Mouse (Mus musculus): ENCODE measurements around the gene Xlr5c. TPM values are rescaled to one million over a fixed set of nuclear protein-coding genes. Genes with fewer than 3 reads are reported as not detected.
"Not testable (repeated sequence)": the region's sequence is repeated elsewhere in the genome, so short reads cannot be mapped to it uniquely, and the experiment has no call there.

Gene Xlr5c
- polyA plus RNA-seq (2016; fragmentation: Nextera tagmentation; extraction: Ambion mirVana): not detected in 2 replicates

DNA sequence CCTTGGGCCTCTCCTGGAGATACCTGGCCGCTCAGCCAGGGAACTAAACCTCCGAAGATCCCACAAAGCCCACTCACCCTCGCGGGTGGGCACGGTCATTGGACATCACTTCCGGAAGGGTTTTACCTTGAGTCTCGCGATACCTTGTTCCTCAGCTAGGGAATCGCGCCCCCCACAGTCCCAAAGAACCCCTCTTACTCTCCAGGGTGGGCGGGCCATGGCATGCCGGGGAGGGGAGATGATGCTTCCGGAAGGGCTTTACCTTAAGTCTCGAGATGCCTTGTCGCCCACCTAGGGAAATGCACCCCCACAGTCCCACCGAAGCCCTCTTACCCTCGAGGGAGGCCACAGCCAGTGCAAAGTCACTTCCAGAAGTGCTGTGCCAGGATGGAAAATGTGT is at the start of gene Xlr5c, which contains the start of gene Xlr5a:
Gene Xlr5c (minus strand): TSS at position 101 of the 400 bp plus-strand sequence.
Gene Xlr5a (minus strand): TSS at position 101 of the 400 bp plus-strand sequence.
- H3K9me3 ChIP-seq (replicated peaks); H3K4me1 ChIP-seq; H3K4me3 ChIP-seq; H3K27me3 ChIP-seq (replicated peaks); H3K36me3 ChIP-seq; H3K27ac ChIP-seq; H3K9ac ChIP-seq; H3K4me2 ChIP-seq; ATAC-seq: not testable (repeated sequence)
- WGBS (ENCODE audit: insufficient replicate concordance): 75% methylated on average over 15 of the region's 17 CpGs

- peaks cover 9% of the 10 kb centered on the region for H3K27me3 ChIP-seq (replicated peaks)
- peak; percentile 89 for ATAC-seq
- no peak within 1 kb of the TSS for H3K27ac ChIP-seq
- H3K9me3 ChIP-seq (replicated peaks): no peaks in the 10 kb centered on the region
- peak within 1 kb of the TSS; percentile 64 for H3K4me3 ChIP-seq
- 12% methylated on average over 37 of the region's 37 CpGs for WGBS (ENCODE audit: insufficient replicate concordance)
- H3K4me1 ChIP-seq: peaks cover 25% of the 10 kb centered on the region; the same call in 1 of the 2 replicates
- peak within 1 kb of the TSS; percentile 73 for H3K9ac ChIP-seq
- H3K4me2 ChIP-seq: peak within 1 kb of the TSS; percentile 74
- peaks cover 4% of the 10 kb centered on the region; the same call in 1 of the 2 replicates for H3K36me3 ChIP-seq
Measured at GRCm38 (mm10) chrX:73342483-73342895, 49.7 kb upstream of the Xlr5c start, which contains the start of gene Zfp275. Zfp275 (plus strand) TSS chrX:73342621.

DNA sequence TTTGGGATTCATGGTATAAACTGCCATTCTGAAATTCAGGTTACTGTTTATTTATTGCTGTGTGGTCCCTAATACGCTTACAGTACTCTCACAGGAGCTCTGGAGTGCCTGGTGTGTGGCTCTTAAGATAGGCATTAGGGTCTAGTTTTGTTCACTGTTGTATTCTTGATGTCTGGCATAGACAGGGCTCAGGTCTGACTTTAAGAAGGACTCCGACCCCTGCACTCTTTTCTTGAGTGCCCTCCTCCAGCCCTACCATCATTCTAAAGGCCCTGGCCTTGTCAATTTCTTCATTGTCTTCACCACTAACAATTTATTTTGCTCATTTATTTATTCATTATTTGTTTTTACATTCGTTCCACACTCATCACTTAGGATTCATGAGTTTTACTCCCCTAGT is 49.3 kb upstream of the Xlr5c start:
- Histone ChIP-seq H3K9me3 (replicated peaks) (no peaks in the 10 kb centered on the region), H3K36me3 (peaks cover 4% of the 10 kb centered on the region; the same call in 1 of the 2 replicates), H3K4me1 (peaks cover 25% of the 10 kb centered on the region; the same call in 1 of the 2 replicates), H3K4me2 (peak overlapping the region; percentile 74), H3K27me3 (replicated peaks) (peaks cover 9% of the 10 kb centered on the region), H3K27ac (no peak overlapping the region), H3K9ac (no peak overlapping the region), H3K4me3 (peak overlapping the region; percentile 64; the same call in 1 of the 2 replicates)
- ATAC-seq: peak; percentile 13; the same call in 1 of the 2 replicates
- WGBS (ENCODE audit: insufficient replicate concordance): 35% methylated on average over 3 of the region's 3 CpGs

DNA sequence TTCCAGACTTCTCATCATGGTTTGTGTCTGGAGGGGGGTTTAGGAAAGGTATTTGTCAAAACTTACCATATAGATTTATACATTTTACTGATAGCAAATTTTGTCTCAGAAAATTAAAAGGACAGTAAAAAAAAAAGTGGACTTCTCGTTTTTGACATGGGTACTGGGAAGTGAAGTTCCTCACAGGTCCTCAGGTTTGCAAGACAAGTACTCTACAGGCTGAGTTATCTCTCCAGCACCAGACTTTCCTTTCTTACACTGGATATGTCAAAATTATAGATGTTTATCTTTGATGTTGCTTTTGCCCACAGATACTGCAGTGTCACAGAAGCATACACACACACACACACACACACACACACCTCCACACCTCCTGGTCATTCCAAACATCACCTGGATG is 48.7 kb upstream of the Xlr5c start:
- Histone ChIP-seq H3K9ac (no peak overlapping the region), H3K27ac (no peak overlapping the region), H3K4me2 (0 out of 2 replicates have a peak overlapping the region, but pooled peaks have one; percentile 74), H3K4me3 (no peak overlapping the region), H3K9me3 (replicated peaks) (no peaks in the 10 kb centered on the region), H3K27me3 (replicated peaks) (peaks cover 14% of the 10 kb centered on the region), H3K36me3 (peaks cover 4% of the 10 kb centered on the region; the same call in 1 of the 2 replicates), H3K4me1 (peaks cover 25% of the 10 kb centered on the region; the same call in 1 of the 2 replicates)
- WGBS (ENCODE audit: insufficient replicate concordance): 27% methylated on average over 1 of the region's 1 CpGs
- ATAC-seq: no peak

GRCm38 (mm10) chrX:73336740-73337139 is 44.0 kb upstream of the Xlr5c start, which contains the start of gene Gm45015:
Gm45015 (minus strand) TSS chrX:73336840.
- H3K4me2 ChIP-seq: no peak within 1 kb of the TSS
- peaks cover 28% of the 10 kb centered on the region for H3K27me3 ChIP-seq (replicated peaks)
- H3K36me3 ChIP-seq: no peaks in the 10 kb centered on the region
- H3K4me3 ChIP-seq: no peak within 1 kb of the TSS
- H3K27ac ChIP-seq: no peak within 1 kb of the TSS
- H3K9ac ChIP-seq: no peak within 1 kb of the TSS
- no peak for ATAC-seq
- peaks cover 2% of the 10 kb centered on the region; the same call in 1 of the 2 replicates for H3K4me1 ChIP-seq
- WGBS (ENCODE audit: insufficient replicate concordance): 68% methylated on average over 4 of the region's 4 CpGs
- no peaks in the 10 kb centered on the region for H3K9me3 ChIP-seq (replicated peaks)

DNA sequence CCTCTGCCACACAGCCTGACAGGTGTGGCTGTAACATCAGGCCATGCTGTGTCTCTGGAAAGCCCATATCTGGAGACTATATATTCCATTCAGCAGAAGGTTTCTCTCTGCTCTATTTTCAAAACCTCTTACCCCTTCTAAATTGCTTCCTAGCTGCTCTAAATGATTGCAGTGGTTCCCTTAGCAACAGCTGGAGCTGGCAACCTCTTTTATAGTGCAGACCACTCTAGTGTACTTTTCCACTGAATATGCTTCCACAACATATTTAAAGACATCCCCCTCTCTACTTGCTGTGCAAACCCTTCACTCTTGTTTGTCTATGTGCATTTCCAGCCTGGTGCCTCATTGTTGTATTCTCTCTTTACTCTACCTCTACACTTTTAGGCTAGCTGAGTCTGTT is 40.8 kb upstream of the Xlr5c start:
- Histone ChIP-seq H3K4me1 (no peaks in the 10 kb centered on the region), H3K4me3 (no peak overlapping the region)

DNA sequence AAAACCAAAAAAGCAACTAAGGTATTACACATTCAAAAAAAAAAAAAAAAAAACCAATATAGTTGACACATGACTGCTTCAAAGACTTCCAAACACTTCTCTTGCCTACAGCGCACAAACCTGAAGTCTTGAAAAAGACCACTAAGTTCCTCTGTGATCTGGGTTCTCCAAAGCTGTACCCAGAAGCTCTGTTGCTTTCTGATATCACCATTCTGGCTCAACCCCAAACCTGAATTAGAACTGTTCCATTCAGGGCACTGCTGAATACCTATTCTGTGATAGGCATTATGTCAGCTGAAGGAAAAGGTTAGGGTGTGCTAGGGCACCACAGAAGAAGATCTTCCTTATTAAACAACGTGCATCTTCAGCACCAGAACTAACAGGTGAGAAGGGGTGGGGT is 34.4 kb upstream of the Xlr5c start:
- Histone ChIP-seq H3K27ac (no peak overlapping the region), H3K9ac (no peak overlapping the region), H3K27me3 (replicated peaks) (peaks cover 10% of the 10 kb centered on the region; the same call in 1 of the 2 replicates), H3K4me1 (no peaks in the 10 kb centered on the region), H3K36me3 (no peaks in the 10 kb centered on the region), H3K4me3 (no peak overlapping the region), H3K9me3 (replicated peaks) (no peaks in the 10 kb centered on the region), H3K4me2 (no peak overlapping the region)
- 56% methylated on average over 2 of the region's 2 CpGs for WGBS (ENCODE audit: insufficient replicate concordance)
- ATAC-seq: no peak

More for the DNA sequence above, 40.8 kb upstream of the Xlr5c start:
- Histone ChIP-seq H3K9ac (no peak overlapping the region), H3K4me2 (no peak overlapping the region), H3K27me3 (replicated peaks) (peaks cover 28% of the 10 kb centered on the region), H3K9me3 (replicated peaks) (no peaks in the 10 kb centered on the region), H3K27ac (no peak overlapping the region), H3K36me3 (no peaks in the 10 kb centered on the region)
- no peak for ATAC-seq

DNA sequence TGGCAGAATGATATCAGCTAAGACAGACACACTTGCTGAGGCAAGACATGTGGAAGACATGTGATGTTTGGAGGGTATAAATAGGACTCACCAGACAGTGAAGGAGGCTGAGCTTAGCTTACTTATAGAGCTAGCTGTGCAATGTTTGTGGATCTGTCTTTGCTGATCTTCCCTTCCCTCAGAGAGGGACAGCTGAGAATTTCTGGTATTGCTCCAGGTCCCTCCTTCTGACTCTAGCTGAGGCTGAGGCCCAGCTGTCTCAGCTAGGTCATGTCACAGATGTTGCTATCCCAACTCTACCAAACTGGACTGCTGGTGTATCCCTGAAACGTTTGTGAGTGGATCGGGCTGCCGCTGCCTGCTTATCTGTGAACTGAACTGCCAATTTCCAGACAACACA is 28.3 kb upstream of the Xlr5c start:
- WGBS (ENCODE audit: insufficient replicate concordance): 48% methylated on average over 3 of the region's 3 CpGs
- H3K27me3 ChIP-seq (replicated peaks): peaks cover 4% of the 10 kb centered on the region; the same call in 1 of the 2 replicates
- no peaks in the 10 kb centered on the region for H3K4me1 ChIP-seq
- H3K4me2 ChIP-seq: no peak overlapping the region
- ATAC-seq: no peak
- H3K9me3 ChIP-seq (replicated peaks): no peaks in the 10 kb centered on the region
- H3K36me3 ChIP-seq: no peaks in the 10 kb centered on the region
- H3K27ac ChIP-seq: no peak overlapping the region
- H3K9ac ChIP-seq: no peak overlapping the region
- no peak overlapping the region for H3K4me3 ChIP-seq

DNA sequence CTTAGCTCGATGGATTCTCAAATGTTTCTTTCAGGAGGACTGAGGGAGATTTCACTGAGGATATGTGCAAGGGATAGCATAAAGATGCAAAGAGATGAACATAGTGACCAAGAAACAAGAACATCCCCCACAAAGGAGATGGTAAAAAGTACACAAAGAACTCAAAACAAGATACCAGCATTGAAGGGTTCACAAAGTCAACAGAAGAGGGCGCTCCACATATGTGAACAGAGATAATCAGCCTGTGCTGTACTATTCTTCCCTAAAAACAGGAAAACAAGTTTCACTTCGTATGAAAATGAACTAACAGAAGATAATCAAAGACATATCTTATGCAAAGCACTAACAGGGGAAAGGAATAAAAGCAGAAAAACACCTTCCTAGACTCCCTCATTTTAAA is 19.7 kb upstream of the Xlr5c start:
- Histone ChIP-seq H3K27me3 (replicated peaks) (no peaks in the 10 kb centered on the region), H3K4me1 (no peaks in the 10 kb centered on the region), H3K4me3 (no peak overlapping the region), H3K4me2 (no peak overlapping the region), H3K9ac (no peak overlapping the region), H3K36me3 (no peaks in the 10 kb centered on the region), H3K27ac (no peak overlapping the region), H3K9me3 (replicated peaks) (no peaks in the 10 kb centered on the region)
- ATAC-seq: no peak
- WGBS (ENCODE audit: insufficient replicate concordance): 24% methylated on average over 3 of the region's 3 CpGs

DNA sequence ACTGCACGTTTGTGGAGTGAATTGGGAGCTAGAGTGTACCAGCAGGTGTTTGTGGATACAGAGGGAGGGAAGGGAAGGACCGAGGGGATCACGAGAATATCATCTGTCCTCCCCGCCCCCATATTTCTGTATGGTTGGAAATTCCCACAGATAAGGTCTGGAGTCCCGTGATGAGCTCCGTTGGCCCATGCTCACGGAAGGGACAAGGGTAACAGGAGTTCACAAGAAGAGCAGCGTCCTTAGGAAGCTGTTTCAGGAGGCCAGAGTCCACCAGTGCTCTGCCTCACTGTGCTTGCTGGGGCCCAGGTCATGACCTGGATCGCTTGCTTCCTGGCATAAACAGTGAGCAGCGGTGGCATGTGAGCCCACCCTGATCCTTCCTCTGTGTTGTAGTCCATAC is 3.0 kb upstream of the Xlr5c start:
- H3K4me2 ChIP-seq; H3K4me3 ChIP-seq; H3K27ac ChIP-seq; H3K36me3 ChIP-seq; H3K27me3 ChIP-seq (replicated peaks); ATAC-seq; H3K9ac ChIP-seq; H3K4me1 ChIP-seq; H3K9me3 ChIP-seq (replicated peaks): not testable (repeated sequence)
- WGBS (ENCODE audit: insufficient replicate concordance): 59% methylated on average over 7 of the region's 10 CpGs

DNA sequence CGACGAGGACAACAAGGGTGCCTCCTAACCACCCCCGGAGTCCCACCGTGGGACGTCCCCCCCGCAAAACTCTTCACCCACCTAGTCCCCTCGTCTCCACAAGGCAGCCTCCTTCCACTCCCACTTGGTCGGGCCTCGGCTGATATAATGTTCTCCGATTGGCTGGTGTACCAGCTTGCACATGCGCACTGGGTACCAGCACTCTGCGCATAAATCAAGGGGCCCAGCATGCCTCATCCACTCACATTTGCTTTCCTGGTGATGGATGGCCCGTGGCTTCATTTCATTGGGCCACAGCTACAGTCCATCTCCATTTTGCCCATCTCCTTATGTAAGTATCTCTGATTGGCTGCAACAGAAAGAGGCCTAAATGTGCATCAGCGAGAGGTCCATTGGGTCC is 27.5 kb downstream of the Xlr5c start, which contains the start of gene Xlr3c:
Gene Xlr3c (minus strand): TSS at position 121 of the 400 bp plus-strand sequence.
- H3K27me3 ChIP-seq (replicated peaks); H3K4me1 ChIP-seq; H3K27ac ChIP-seq; H3K4me3 ChIP-seq; H3K36me3 ChIP-seq; ATAC-seq; H3K4me2 ChIP-seq; H3K9ac ChIP-seq; H3K9me3 ChIP-seq (replicated peaks): not testable (repeated sequence)
- WGBS (ENCODE audit: insufficient replicate concordance): 76% methylated on average over 14 of the region's 14 CpGs

DNA sequence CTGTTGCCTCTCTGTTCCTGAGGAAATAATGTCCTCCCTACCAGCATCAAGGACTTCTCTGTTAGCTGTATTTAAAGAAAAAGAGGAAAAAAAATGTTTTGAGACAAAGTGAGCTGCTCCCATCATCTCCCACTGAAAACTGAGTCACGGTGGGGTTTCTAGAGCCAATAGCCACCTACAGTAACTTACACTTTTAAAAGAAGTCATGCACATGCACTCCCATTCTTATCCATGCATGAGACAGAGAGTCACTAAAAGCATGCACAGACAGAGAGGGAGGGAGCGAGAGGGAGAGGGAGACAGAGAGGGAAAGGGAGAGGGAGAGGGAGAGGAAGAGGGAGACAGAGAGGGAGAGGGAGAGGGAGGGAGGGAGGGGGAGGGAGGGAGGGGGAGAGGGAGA is 30.3 kb downstream of the Xlr5c start:
- not testable (repeated sequence) for ATAC-seq; H3K27ac ChIP-seq; H3K36me3 ChIP-seq; H3K4me1 ChIP-seq; H3K9me3 ChIP-seq (replicated peaks); H3K9ac ChIP-seq; H3K4me2 ChIP-seq; H3K4me3 ChIP-seq; H3K27me3 ChIP-seq (replicated peaks)
- 43% methylated on average over 1 of the region's 2 CpGs for WGBS (ENCODE audit: insufficient replicate concordance)

Data from liver, embryonic 12.5 days (tissue).